Mouse (Mus musculus): ENCODE results near the gene Scgb1b29.
"Not testable (repeated sequence)": the region's sequence is repeated elsewhere in the genome, so short reads cannot be mapped to it uniquely, and the experiment has no call there.

Gene Scgb1b29

DNA sequence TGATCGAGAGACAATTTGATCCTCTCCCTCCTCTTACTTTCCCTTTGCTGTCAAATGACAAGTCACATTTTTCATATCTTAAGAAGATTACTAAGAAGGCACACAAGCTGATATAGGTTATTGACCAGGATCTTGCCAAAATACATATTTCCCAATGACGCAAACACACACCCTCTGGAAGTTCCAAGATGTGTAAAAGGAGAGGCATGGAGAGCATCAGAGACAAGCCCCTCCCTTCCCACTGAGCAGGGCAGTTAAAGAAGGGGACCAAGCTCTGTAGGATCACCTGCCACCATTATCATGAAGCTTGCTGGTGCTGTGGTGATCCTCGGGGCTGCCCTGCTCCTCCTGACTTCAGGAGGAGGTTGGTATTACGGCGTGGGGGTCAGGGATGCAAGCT lies at the start of gene Scgb1b29:
TSS of gene Scgb1b29 (plus strand) at position 301 of the 400 bp plus-strand sequence.
- ATAC-seq (ENCODE audit: low TSS enrichment), result not testable (repeated sequence)

DNA sequence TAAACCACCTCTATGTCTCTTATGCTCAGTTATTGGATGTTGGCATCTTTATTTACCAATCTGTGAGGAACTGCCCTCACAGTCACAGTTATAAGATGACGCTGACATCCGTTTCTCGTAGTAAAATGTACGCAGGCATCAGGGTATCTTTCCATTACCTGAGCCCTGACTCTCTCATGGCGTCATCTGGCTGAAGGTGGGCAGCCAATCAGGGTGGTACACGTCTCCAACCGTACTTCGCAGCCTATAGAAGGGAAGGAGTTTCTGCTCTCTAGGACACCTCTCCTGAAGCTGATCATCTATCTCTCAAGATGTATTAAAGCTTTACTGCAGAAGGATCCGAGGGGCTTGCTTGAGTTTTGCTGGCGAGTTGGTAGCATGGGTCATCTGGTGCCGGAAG lies 12.7 kb upstream of the Scgb1b29 start:
- not testable (repeated sequence) for ATAC-seq (ENCODE audit: low TSS enrichment)
